Mouse (Mus musculus) c-Kit-positive CD71-positive TER-119-negative erythroid progenitor cells, embryonic 14.5 days (primary cell): Measurements from ENCODE around the gene Mrgprb1.
"Not testable (repeated sequence)": the region's sequence is repeated elsewhere in the genome, so short reads cannot be mapped to it uniquely, and the experiment has no call there.

ENCODE experiments used
- DNase-seq: peaks from one replicate; pipeline ENCODE4 v3.0.0-alpha.2; 2013; ENCODE audit warnings: low read depth

The Mrgprb1 gene

DNA sequence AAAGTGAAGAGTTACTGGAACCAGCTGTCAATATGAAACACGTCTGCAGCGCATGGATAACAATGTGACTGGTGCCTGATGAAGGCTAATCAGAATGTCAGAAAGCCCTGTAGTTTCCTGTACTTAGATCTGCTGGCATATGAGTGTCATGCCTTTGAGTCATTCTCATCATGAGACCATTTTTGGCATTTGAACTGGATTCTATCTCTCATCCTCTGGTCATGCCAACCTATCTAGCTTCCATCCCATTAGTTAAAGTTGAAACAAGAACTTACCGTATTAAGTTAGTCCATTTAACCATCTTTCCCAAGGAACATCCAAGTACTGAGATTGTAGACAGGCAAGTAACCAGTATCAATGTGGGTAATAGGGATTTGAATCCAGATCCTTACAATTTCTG lies at the start of gene Mrgprb1:
TSS of gene Mrgprb1 (minus strand) at position 101 of the 400 bp plus-strand sequence.
- DNase-seq, result no peak

DNA sequence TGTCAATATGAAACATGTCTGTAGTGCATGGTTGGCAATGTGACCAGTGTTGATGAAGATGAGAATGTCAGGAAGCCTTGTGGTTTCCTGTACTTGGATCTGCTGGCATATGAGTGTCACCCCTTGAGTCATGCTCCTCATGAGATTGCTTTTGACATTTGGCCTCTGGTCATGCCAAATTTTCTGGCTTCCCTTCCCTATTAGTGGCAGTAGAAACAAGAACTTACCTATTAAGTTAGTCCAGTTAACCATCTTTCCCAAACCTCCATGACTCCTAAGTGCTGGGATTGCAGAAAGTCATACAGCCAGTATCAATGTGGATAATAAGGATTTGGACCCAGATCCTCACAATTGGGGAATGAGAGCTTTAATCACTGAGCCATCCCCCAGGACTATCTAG lies 43.1 kb upstream of the Mrgprb1 start, which contains the start of gene Mrgprx2:
TSS of gene Mrgprx2 (minus strand) at position 101 of the 400 bp plus-strand sequence.
- DNase-seq, result no peak

DNA sequence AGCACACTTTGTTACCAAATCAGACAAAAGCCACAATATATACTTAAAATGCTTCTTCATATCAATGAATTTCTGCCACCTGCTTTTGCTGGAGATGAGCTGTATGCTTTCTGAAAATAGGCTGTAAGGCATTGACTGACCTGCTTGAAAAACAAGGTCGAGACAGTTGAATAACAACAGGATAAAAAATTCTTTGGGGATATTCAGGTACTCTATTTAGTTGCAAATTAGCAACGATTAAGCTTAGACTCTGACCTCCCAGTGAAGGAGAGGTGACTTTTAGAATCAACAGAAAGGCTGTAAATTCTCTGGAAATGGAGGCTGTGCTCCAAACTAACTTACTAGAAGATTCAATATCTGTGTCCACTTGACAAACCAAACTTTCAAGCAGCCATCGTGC lies 19.6 kb downstream of the Mrgprb1 start:
- no peak for DNase-seq

DNA sequence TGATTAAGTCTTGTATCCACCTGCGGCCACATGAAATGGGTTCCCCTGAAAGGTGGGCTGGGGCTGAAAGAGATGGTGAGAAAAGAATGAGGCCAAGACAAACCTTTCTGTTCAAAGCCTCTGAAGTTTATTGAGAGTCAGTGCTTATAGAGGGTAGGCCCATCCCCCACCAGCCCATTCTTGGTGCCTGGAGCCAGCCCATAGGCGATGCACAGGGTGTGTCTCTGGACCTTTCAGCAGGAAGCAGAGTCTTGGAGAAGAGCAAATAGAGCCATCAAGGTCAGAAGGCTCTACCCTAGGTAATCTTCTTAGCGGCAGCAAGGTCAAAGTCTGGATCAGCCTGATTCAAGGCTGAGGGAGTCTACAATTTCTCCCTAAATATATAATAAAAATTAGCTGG lies 20.2 kb downstream of the Mrgprb1 start:
- not testable (repeated sequence) for DNase-seq
